8 mouse cellular contexts compared by ENCODE assay signal in the genomic region with DNA sequence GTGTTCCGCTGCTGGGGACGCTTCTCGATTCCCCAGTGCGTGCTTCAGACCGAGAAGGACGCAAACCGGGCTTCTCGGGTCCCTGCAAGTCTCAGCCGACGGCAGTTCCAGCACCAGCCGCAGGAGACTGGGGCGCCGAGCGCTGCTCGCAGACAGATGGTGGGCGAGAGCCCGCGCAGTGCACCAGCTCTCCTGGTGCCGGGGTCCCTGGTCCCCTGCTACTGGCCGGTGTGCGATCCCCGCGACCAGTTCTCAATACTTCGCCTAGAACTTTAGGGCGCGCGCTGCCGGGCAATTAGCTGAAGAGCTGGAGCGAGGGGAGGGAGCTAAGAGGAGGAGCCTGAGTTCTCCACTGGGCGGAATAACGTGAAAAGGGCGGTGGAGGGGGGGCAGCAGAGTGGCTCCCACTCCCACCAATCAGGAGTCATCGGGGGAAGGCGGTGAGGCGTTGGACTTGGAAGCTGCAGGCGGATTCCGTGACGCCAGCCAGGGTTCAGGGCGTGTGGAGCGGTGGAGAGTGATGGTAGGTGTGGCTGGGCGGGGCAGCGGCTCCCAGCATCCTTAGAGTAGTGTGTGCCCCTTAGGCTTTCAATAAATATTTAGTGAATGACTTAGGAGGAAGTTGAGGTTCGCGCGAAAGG. TPM values are rescaled to one million over a fixed set of nuclear protein-coding genes. Genes with fewer than 3 reads are reported as not detected.
DNase-seq lines count a peak whose midpoint lies in the region; ATAC-seq lines count a peak whose summit lies in the region.

Gene Osbpl3 (minus strand): TSS at position 373 of the 641 bp plus-strand sequence.

- DNase-seq in adrenal gland, adult (ENCODE audit: inconsistent age in 2 of 2, low spot score in 1 of 2) = peak; percentile 93 to 95
- peak; percentile 95 for DNase-seq in embryo, embryonic 11 days
- DNase-seq in gastrocnemius, postnatal 25 days = peak; percentile 89
- peak; percentile 95 for DNase-seq in intestine, embryonic 14.5 days (ENCODE audit: low spot score)
- DNase-seq in left cerebral cortex, postnatal 14 days (ENCODE audit: low spot score in 2 of 2) = peak; percentile 86 to 88
- DNase-seq in mesoderm, embryonic 11.5 days (ENCODE audit: low read depth, low spot score) = peak; percentile 94
- DNase-seq in right cerebral cortex, postnatal 36 days (ENCODE audit: low spot score in 2 of 2) = peak; percentile 83 to 88
- peak; percentile 96 for DNase-seq in yolk sac, embryonic 10.5 days (ENCODE audit: low spot score)

- peak within 1 kb of the TSS; percentile 74 for H3K4me3 ChIP-seq in intestine, embryonic 14.5 days (ENCODE audit: low read depth, low read length)

- no peaks in the 10 kb centered on the region for H3K36me3 ChIP-seq in intestine, embryonic 14.5 days (ENCODE audit: control insufficient read depth, insufficient read depth, low read length)

- WGBS in intestine, embryonic 14.5 days = under 1% methylated on average over 45 of the region's 45 CpGs

- H3K4me1 ChIP-seq in intestine, embryonic 14.5 days (replicated peaks; ENCODE audit: control insufficient read depth, insufficient read depth, low read length) = peaks cover 12% of the 10 kb centered on the region; the same call in 1 of the 2 replicates

- H3K27me3 ChIP-seq in intestine, embryonic 14.5 days (replicated peaks; ENCODE audit: control insufficient read depth, insufficient read depth, low read length) = no peaks in the 10 kb centered on the region

- H3K27ac ChIP-seq in intestine, embryonic 14.5 days (ENCODE audit: low read depth) = peak within 1 kb of the TSS; percentile 73

- H3K4me2 ChIP-seq in intestine, embryonic 14.5 days (ENCODE audit: low read length) = peak within 1 kb of the TSS; percentile 96

- H3K9ac ChIP-seq in intestine, embryonic 14.5 days (ENCODE audit: low read length) = peak within 1 kb of the TSS; percentile 63

- peak; percentile 96 for ATAC-seq in intestine, embryonic 14.5 days (replicated peaks; ENCODE audit: low FRiP score, low TSS enrichment, low read depth)

- intact Hi-C loops in left cerebral cortex, postnatal 14 days (cut with DNase I) = loop anchor here (2.0 to 5.0 kb wide), 3 partner anchors 44 to 143 kb away; no protein-coding TSS in a partner anchor

- no peaks in the 10 kb centered on the region for H3K9me3 ChIP-seq in intestine, embryonic 14.5 days (ENCODE audit: control insufficient read depth, low read length)

RNA-seq across cellular contexts. Expression of gene Osbpl3, which starts in this region (rescaled TPM):
- total RNA-seq in gastrocnemius, postnatal 25 days (2021) = 1 to 10 TPM; 3.3 to 3.6 TPM
- 10.1 and 10.4 TPM in 2 replicates for polyA plus RNA-seq in intestine, embryonic 14.5 days (2014; fragmentation: Nextera tagmentation; extraction: Ambion mirVana)
- total RNA-seq in left cerebral cortex, postnatal 14 days (2021) = 10 to 100 TPM; 29.3 to 37.6 TPM

Comparison
In these comparisons a context has a peak if more than half of its experiments do, and no peak if none do; other contexts are left out.
1. Peak in every context shown above with its lines: DNase-seq, ATAC-seq, H3K4me3 ChIP-seq and H3K27ac ChIP-seq.
2. RNA of gene Osbpl3 (total RNA-seq): 29.3 to 37.6 TPM in left cerebral cortex, postnatal 14 days; 3.3 to 3.6 TPM in gastrocnemius, postnatal 25 days; every median in the first group is over 4 times any median in the second.